Mouse (Mus musculus) regulatory T cell (primary cell): ENCODE measurements around the gene Tmem108.

ENCODE experiments used
- in situ Hi-C: fragments of 300-600 bp; cut with MboI, MseI; formaldehyde crosslinking; loops from one replicate; pipeline ENCODE4 v1.15.1; 2025; ENCODE audit warnings: high pct_unique_total_duplicates

Gene Tmem108

GRCm38 (mm10) chr9:103593079-103593478, 168.6 kb downstream of the Tmem108 start:
- in situ Hi-C loops: no loop called here

GRCm38 (mm10) chr9:103591962-103592361, 169.7 kb downstream of the Tmem108 start:
- in situ Hi-C loops: no loop called here

GRCm38 (mm10) chr9:103590801-103591200, 170.8 kb downstream of the Tmem108 start:
- in situ Hi-C loops: no loop called here

DNA sequence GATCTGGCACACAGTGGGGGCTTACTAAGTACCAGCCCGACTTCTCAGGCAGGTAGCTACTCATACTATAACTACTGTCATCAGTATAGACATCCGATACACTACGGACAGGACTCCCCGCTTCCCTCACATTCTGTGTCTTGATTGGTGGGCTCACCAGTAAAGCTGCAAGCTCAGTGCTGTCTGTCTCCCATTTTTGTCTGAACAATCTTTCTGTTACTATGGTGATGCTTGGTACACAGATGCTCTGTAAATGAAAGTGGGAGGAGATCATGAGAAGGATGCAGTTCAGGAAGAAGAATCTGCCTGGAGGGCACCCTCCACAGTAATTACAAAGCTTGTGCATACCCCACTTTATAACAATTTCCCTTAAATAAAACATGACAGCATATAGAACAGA, 176.8 kb downstream of the Tmem108 start:
- in situ Hi-C loops: no loop called here

- in situ Hi-C loops: no loop called here
Observed at GRCm38 (mm10) chr9:103582249-103582961, 179.2 kb downstream of the Tmem108 start.

GRCm38 (mm10) chr9:103580621-103581020, 181.0 kb downstream of the Tmem108 start:
- in situ Hi-C loops: no loop called here

DNA sequence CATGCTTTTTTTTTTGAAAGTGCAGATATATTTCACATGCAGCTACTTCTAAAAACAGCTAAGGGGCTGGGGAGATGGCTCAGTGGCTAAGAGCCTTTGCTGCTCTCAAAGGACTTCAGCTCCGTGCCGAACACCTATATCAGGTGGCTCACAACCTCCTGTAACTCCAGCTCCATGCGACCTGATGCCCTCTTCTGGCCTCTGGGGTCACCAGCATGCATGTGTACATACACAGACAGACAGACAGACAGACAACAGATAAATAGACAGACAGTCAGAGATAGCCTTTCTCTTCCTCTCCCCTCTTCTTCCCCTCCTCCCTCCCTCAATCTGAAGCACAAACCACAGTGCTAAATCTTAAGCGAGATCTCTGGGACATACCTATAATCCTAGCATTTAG, 181.5 kb downstream of the Tmem108 start:
- in situ Hi-C loops: no loop called here

DNA sequence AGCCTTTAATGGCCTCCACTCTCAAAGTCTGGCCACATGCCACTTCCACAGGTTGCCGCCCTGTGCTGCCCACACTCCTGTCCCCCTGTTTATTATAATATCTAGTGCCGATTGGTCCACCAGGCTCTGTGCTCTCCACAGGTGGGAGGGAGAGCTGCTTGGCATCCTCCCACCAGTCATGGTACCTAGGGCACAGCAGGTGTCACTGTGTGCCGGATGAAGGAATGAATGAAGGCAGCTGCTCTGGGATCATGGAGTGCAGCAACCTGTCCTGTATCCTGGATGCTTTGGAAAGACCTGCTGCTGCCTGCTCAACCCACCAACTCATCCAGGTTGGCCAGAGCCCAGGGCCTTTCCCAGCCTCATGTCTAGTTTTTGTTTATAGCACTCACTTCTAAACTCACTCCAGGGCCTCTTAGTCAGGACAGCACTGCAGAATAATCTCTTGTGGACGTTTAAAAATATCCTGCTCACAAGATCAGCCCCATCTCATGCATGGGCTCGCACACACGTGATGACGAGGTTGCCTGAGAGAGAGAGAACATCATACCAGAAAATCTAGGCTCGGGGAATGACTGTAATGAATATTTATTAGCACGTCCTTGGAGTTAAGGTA, 182.1 kb downstream of the Tmem108 start:
- in situ Hi-C loops: no loop called here

DNA sequence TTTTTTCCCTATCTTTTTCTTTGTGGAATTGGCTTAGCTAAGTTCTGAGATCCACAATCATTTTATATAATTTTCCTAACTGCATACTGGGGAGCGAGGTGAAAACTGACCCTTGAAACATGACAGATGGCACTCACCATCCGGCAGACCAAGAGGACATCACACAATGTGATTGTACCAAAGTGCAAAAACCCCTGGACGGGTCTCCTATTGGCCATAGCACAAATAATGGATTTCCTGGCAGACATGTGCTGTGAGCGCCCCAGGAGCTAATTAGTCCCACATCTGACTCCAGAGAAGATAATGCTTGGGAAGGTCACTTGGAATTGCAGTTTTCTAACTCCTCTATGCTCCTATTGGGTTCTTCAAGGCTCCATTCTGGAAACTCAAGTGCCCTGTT, 183.9 kb downstream of the Tmem108 start:
- in situ Hi-C loops: no loop called here

GRCm38 (mm10) chr9:103577181-103577580, 184.5 kb downstream of the Tmem108 start:
- in situ Hi-C loops: no loop called here

GRCm38 (mm10) chr9:103575901-103576300, 185.7 kb downstream of the Tmem108 start:
- in situ Hi-C loops: no loop called here

GRCm38 (mm10) chr9:103573994-103574750, 187.5 kb downstream of the Tmem108 start:
- in situ Hi-C loops: no loop called here

GRCm38 (mm10) chr9:103570158-103570741, 191.4 kb downstream of the Tmem108 start:
- in situ Hi-C loops: no loop called here

DNA sequence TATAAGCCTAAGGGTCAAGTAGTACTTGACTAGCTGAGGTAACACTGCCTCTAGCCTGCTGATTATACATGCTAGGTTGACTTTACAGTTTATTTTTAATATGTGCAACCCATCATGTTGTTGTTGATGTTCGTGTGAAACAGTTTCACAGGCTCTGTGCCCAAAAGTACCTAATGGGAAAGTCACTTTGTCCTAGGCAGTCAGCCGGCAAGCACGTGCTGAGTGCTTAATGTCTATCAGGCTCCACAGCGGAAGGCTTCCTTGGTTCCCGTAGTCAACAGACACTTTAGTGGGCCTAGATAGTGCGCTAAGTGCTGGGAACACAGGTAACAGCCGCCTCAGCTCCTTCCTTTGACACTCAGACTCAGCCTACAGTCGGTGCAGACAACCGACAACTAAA, 192.7 kb downstream of the Tmem108 start:
- in situ Hi-C loops: no loop called here

DNA sequence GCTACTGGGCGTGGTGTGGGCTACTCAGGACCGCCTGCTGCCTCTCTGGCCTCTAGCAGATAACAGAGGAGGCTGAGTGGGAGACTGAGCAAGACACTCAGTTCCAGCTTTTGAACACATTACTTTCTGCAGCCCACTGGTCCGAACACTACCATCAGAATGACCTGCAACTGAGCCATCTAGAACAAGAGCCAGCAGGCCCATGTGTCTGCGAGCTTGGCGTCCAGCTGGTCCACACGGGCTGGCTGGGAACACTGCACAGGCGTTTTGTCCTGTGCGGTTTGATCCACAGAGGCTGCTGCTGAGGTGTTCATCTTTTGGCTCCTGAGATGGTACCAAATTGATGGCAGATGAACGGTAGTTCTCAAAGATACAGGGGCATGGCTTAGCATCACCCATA, 196.5 kb downstream of the Tmem108 start:
- in situ Hi-C loops: no loop called here

GRCm38 (mm10) chr9:103563864-103564610, 197.6 kb downstream of the Tmem108 start:
- in situ Hi-C loops: no loop called here

DNA sequence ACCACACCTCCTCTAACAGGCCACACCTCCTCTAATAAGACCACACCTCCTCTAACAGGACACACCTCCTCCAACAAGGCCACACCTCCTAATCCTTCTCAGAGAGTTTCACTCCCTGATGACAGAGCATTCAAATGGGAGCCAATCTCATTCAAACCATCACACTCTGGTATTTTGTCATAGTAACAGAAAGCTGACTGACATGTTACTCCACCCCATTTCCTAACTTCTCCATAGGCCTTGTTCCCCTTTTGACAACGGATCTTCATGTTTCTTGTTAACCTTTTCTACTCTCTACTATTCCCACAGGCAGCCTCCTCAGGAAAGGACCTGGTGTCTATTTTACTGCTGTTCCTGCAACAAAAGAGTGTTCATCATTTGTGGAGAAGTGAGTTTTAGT, 199.6 kb downstream of the Tmem108 start:
- in situ Hi-C loops: no loop called here

DNA sequence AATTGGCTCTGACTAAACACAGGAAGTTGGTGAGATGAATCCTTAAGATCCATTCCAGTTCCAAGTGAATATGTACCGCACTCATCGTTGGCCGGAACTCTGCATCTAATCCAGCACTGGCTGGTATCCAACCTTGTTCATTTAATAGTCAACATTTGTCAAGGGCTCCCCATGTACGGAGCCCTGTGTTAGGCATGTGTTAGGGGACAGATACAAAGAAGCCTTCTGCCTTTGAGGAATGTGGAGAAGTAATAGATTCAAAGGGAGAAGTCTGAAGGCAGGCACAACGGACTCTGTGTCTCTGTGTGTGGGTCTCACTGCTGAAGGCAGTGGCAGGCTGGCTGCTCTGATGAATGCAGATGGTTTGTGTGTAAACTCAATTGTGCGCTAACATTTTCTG, 202.9 kb downstream of the Tmem108 start:
- in situ Hi-C loops: no loop called here

GRCm38 (mm10) chr9:103558240-103558639, 203.4 kb downstream of the Tmem108 start:
- in situ Hi-C loops: no loop called here

DNA sequence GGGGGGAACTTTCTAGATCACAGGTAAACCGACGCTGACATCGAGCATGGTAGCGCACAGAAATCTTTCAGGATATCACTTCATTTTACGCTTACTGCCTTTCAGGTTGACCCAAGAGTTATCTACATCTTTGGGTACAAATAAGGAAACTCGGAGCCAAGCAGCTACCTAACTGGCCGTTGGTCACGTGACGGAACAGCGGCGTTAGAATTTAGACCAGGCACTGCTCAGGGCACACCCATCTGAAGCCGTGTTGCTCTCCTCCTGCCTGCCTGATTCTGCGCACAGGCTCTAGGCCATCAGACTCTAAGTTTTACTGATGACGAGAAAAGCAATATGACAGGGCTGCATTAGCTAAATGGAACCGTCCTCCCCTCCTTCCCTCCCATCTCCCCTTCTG, 204.6 kb downstream of the Tmem108 start:
- in situ Hi-C loops: no loop called here

GRCm38 (mm10) chr9:103555334-103555733, 206.3 kb downstream of the Tmem108 start:
- in situ Hi-C loops: no loop called here
